Mouse (Mus musculus): ENCODE data around the gene Fbxo28.

The Fbxo28 gene

GRCm38 (mm10) chr1:182340821-182341781, at the start of gene Fbxo28:
Gene Fbxo28 (minus strand): TSS chr1:182341629.
- peak; percentile 60 to 74 for DNase-seq (ENCODE audit: low spot score in 2 of 2)

GRCm38 (mm10) chr1:182388729-182389128, 47.3 kb upstream of the Fbxo28 start:
- no peak for DNase-seq (ENCODE audit: low spot score in 2 of 2)

- no peak for DNase-seq (ENCODE audit: low spot score in 2 of 2)
Observed at GRCm38 (mm10) chr1:182386449-182386848, 45.0 kb upstream of the Fbxo28 start.

- DNase-seq (ENCODE audit: low spot score in 2 of 2), result no peak
Observed at GRCm38 (mm10) chr1:182383096-182383495, 41.7 kb upstream of the Fbxo28 start.

GRCm38 (mm10) chr1:182381327-182381726, 39.9 kb upstream of the Fbxo28 start:
- DNase-seq (ENCODE audit: low spot score in 2 of 2), result no peak

- DNase-seq (ENCODE audit: low spot score in 2 of 2), result no peak
Observed at GRCm38 (mm10) chr1:182380683-182381082, 39.3 kb upstream of the Fbxo28 start.

GRCm38 (mm10) chr1:182378876-182379275, 37.4 kb upstream of the Fbxo28 start:
- DNase-seq (ENCODE audit: low spot score in 2 of 2), result no peak

GRCm38 (mm10) chr1:182378205-182378835, 36.9 kb upstream of the Fbxo28 start:
- no peak for DNase-seq (ENCODE audit: low spot score in 2 of 2)

- no peak for DNase-seq (ENCODE audit: low spot score in 2 of 2)
Observed at GRCm38 (mm10) chr1:182377519-182377918, 36.1 kb upstream of the Fbxo28 start.

- DNase-seq (ENCODE audit: low spot score in 2 of 2), result no peak
Observed at GRCm38 (mm10) chr1:182376826-182377225, 35.4 kb upstream of the Fbxo28 start.

GRCm38 (mm10) chr1:182376221-182376620, 34.8 kb upstream of the Fbxo28 start:
- DNase-seq (ENCODE audit: low spot score in 2 of 2), result no peak

GRCm38 (mm10) chr1:182371891-182372290, 30.5 kb upstream of the Fbxo28 start:
- DNase-seq (ENCODE audit: low spot score in 2 of 2), result no peak

GRCm38 (mm10) chr1:182369435-182369834, 28.0 kb upstream of the Fbxo28 start:
- DNase-seq (ENCODE audit: low spot score in 2 of 2), result no peak

- DNase-seq (ENCODE audit: low spot score in 2 of 2), result no peak
Observed at GRCm38 (mm10) chr1:182368782-182369181, 27.4 kb upstream of the Fbxo28 start.

- DNase-seq (ENCODE audit: low spot score in 2 of 2), result no peak
Observed at GRCm38 (mm10) chr1:182368309-182368708, 26.9 kb upstream of the Fbxo28 start.

- DNase-seq (ENCODE audit: low spot score in 2 of 2), result no peak
Observed at GRCm38 (mm10) chr1:182363683-182364404, 22.4 kb upstream of the Fbxo28 start.

GRCm38 (mm10) chr1:182362703-182363102, 21.3 kb upstream of the Fbxo28 start:
- no peak for DNase-seq (ENCODE audit: low spot score in 2 of 2)

GRCm38 (mm10) chr1:182358133-182358532, 16.7 kb upstream of the Fbxo28 start:
- DNase-seq (ENCODE audit: low spot score in 2 of 2), result no peak

GRCm38 (mm10) chr1:182354504-182355147, 13.2 kb upstream of the Fbxo28 start:
- no peak for DNase-seq (ENCODE audit: low spot score in 2 of 2)

GRCm38 (mm10) chr1:182349557-182349956, 8.1 kb upstream of the Fbxo28 start:
- DNase-seq (ENCODE audit: low spot score in 2 of 2), result no peak

GRCm38 (mm10) chr1:182346491-182346890, 5.1 kb upstream of the Fbxo28 start:
- DNase-seq (ENCODE audit: low spot score in 2 of 2), result peak in 1 of 2 experiments; percentile 18

GRCm38 (mm10) chr1:182345857-182346256, 4.4 kb upstream of the Fbxo28 start:
- DNase-seq (ENCODE audit: low spot score in 2 of 2), result no peak
